Mouse (Mus musculus) heart, embryonic 14.5 days (tissue): ENCODE measurements around the gene Cox6b1. TPM values are rescaled to one million over a fixed set of nuclear protein-coding genes. Genes with fewer than 3 reads are reported as not detected.

Experiments
- ATAC-seq: fragments of 200-750 bp; cut with Nextera tagmentation; 2 replicates; pipeline ENCODE4 v1.8.0; 2017; ENCODE audit warnings: low read depth, moderate TSS enrichment; ENCODE audit not compliant: insufficient number of reproducible peaks, insufficient read depth, low FRiP score
- H3K27ac ChIP-seq, 2 experiments: fragments of 200-500 bp in 1 of 2; fragments of 300-500 bp in 1 of 2; sonication (generic) in 1 of 2; replicated peaks in 1 of 2; 2 replicates each; pipeline ENCODE4 v1.5.1; 2012 to 2014; ENCODE audit warnings: low read depth in 2 of 2, low read length in 2 of 2, control low read depth in 1 of 2, mild to moderate bottlenecking in 1 of 2, mixed read lengths in 1 of 2; ENCODE audit not compliant: control insufficient read depth in 1 of 2, insufficient read depth in 1 of 2
- H3K27me3 ChIP-seq: fragments of 300-500 bp; sonication (generic); 2 replicates; pipeline ENCODE4 v1.6.1; 2014; ENCODE audit warnings: mild to moderate bottlenecking, low read length, control low read depth; ENCODE audit not compliant: control insufficient read depth, insufficient read depth
- H3K36me3 ChIP-seq: fragments of 300-500 bp; sonication (generic); 2 replicates; pipeline ENCODE4 v1.6.1; 2014; ENCODE audit warnings: mild to moderate bottlenecking, control low read depth, low read length, mixed read lengths; ENCODE audit not compliant: control insufficient read depth, insufficient read depth
- H3K4me1 ChIP-seq, 2 experiments: fragments of 200-500 bp in 1 of 2; fragments of 300-500 bp in 1 of 2; sonication (generic) in 1 of 2; 2 replicates each; pipeline ENCODE4 v1.6.1; 2012 to 2014; ENCODE audit warnings: low read length in 2 of 2, control low read depth in 1 of 2, mixed read lengths in 1 of 2; ENCODE audit not compliant: control insufficient read depth in 2 of 2, insufficient read depth in 2 of 2
- H3K4me2 ChIP-seq: fragments of 300-500 bp; sonication (generic); 2 replicates; pipeline ENCODE4 v1.6.1; 2014; ENCODE audit warnings: mild to moderate bottlenecking, low read length
- H3K4me3 ChIP-seq, 2 experiments: fragments of 200-500 bp in 1 of 2; fragments of 300-500 bp in 1 of 2; sonication (generic) in 1 of 2; 2 replicates each; pipeline ENCODE4 v1.5.1; 2012 to 2014; ENCODE audit warnings: low read length in 2 of 2, mild to moderate bottlenecking in 2 of 2, control low read depth in 1 of 2, low read depth in 1 of 2, moderate library complexity in 1 of 2; ENCODE audit not compliant: control insufficient read depth in 1 of 2, insufficient read depth in 1 of 2
- H3K9ac ChIP-seq: fragments of 300-500 bp; sonication (generic); 2 replicates; pipeline ENCODE4 v1.6.1; 2014; ENCODE audit warnings: mild to moderate bottlenecking, low read length
- H3K9me3 ChIP-seq: fragments of 300-500 bp; sonication (generic); 2 replicates; pipeline ENCODE4 v1.6.1; 2016; ENCODE audit warnings: low read length, control low read depth; ENCODE audit not compliant: control insufficient read depth
- WGBS: fragments of 180-500 bp; shearing (Covaris S2); extraction: QIAGEN DNeasy Blood & Tissue Kit; methylation state at CpG from one replicate; pipeline ENCODE4 v1.1.7; 2014; 5-methylcytosine and 5-hydroxymethylcytosine counted together
- polyA plus RNA-seq: library from polyadenylated mRNA; unstranded; fragments of >200 nt; fragmentation: Nextera tagmentation; extraction: Ambion mirVana; gene quantifications from 2 replicates; pipeline ENCODE4 v1.2.1, GENCODE M21; 2014

Cox6b1 gene
- polyA plus RNA-seq = 2,519 and 2,589 TPM in 2 replicates

DNA sequence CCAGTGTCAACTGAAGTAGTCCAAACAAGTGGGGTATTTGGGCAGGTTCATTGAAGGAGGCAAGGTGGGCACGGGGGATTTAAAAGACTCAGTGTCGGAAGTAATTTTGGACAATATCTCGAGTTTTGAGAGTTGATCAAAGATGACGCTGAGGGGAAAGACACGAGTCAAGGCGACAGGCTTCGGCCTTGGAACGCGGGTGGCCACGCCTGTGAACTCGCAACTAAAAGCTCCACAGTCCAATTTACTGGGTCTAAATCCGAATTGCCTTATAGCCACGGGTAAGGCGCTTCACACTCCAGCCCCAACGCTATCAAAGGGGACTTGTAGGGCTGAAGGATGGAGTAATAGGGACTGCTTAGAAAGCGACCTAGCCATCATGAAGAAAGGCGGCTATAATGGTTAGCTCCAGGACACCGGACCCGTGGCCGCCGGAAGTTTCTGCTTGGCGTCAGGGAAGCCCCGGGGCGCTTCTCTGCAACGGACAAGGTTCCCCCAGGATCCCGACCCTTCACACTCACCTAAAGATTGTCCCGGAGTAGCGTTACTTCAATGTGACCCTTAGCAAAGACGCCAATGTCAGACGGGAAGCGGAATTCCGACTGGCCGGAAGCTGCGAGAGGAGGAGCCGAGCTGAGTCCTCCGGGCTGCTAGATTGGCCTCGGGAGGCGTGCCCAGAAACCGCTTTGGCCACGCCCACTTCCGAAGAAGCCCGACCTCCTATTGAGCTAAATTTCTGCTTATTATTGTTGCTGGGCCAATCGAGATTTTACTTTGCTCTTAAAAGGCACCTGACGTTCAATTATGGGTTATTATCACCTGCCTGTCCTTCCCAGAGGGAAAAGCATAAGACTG, at the start of gene Cox6b1:
Cox6b1 (minus strand) TSS at position 622 of the 855 bp plus-strand sequence.
- H3K27ac ChIP-seq = peak within 1 kb of the TSS; percentile 75 to 76
- WGBS = under 1% methylated on average over 44 of the region's 44 CpGs
- H3K9me3 ChIP-seq = no peaks in the 10 kb centered on the region
- H3K36me3 ChIP-seq = peaks cover 38% of the 10 kb centered on the region
- peak within 1 kb of the TSS; percentile 86 for H3K9ac ChIP-seq
- peaks cover 3 to 9% of the 10 kb centered on the region in 2 experiments; a peak in 3 of 4 replicates for H3K4me1 ChIP-seq
- H3K4me2 ChIP-seq = peak within 1 kb of the TSS; percentile 72
- peak; percentile 88 for ATAC-seq
- H3K4me3 ChIP-seq = peak within 1 kb of the TSS; percentile 70 to 91
- H3K27me3 ChIP-seq = no peaks in the 10 kb centered on the region; the same call in 1 of the 2 replicates

DNA sequence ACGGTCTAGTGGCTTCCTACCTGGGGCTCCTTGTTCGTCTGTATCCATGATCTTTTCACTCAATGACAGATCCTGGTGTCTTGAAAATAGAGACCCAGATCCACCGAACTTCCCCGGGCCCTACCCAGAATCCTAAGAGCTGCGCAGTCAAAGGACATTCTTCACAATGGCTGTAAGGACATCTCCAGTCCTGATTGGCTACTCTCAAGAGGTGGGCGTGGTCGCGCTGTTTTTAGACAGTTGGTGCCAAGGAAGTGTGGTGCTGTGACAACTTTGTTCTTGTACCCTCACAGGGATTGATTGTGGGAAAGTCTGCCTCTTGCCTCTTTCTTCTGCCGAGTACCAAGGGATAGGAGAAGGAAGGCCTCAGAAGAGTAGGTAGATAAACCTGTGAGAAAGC, 45.5 kb upstream of the Cox6b1 start, which contains the start of gene Pmis2:
Pmis2 (minus strand) TSS at position 126 of the 400 bp plus-strand sequence.
- Histone ChIP-seq H3K4me3 (no peak within 1 kb of the TSS), H3K9ac (no peak within 1 kb of the TSS), H3K4me2 (no peak within 1 kb of the TSS), H3K4me1 (no peaks in the 10 kb centered on the region), H3K9me3 (no peaks in the 10 kb centered on the region), H3K27me3 (no peaks in the 10 kb centered on the region), H3K36me3 (no peaks in the 10 kb centered on the region), H3K27ac (no peak within 1 kb of the TSS)
- ATAC-seq = no peak
- 55% methylated on average over 9 of the region's 9 CpGs for WGBS

DNA sequence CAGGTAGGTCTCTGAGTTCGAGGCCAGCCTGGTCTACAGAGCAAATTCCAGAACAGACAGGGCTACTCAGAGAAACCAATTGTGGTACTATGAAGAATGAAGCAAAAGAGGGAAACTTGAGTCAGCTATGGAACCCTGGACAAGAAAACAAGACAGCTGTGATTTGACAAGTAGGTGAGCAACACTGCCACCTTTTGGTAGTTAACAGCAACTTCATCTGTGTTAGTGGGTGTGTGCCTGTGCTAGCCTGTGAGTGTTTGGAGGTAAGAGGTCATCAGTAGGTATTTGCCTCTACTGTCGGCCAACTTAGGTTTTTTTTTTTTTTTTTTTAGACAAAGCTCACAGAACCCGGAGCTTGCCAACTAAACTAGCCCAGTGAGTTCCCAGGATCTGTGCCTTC, 43.3 kb upstream of the Cox6b1 start:
- WGBS = 33% methylated on average over 3 of the region's 3 CpGs
- H3K9me3 ChIP-seq = no peaks in the 10 kb centered on the region
- H3K9ac ChIP-seq = no peak overlapping the region
- H3K4me1 ChIP-seq = peaks cover 3 to 10% of the 10 kb centered on the region in 2 experiments; a peak in 3 of 4 replicates
- H3K27ac ChIP-seq = no peak overlapping the region
- no peak for ATAC-seq
- H3K4me3 ChIP-seq = no peak overlapping the region
- no peaks in the 10 kb centered on the region for H3K36me3 ChIP-seq
- H3K4me2 ChIP-seq = no peak overlapping the region
- H3K27me3 ChIP-seq = no peaks in the 10 kb centered on the region

DNA sequence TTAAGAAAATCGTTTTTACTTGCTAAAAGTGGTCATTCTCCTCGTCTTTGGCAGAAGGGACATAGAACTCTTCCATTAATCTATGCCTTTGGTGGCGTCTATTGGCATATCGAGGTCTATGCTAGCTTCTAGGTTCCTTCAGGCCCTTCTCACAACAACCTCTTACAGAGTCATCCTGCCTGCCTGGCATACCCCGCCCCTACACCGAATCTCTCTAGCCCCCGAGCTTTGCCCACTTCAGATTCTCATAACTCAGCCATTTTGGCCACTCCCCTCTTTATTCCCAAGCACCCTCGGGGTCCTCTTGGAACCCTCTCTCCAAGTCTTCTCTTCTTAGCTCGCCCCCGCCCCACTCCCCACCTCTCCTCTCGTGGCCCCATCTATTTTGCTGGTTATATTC, 39.4 kb upstream of the Cox6b1 start:
- peak overlapping the region; percentile 91 for H3K4me2 ChIP-seq
- no peaks in the 10 kb centered on the region for H3K9me3 ChIP-seq
- 7% methylated on average over 11 of the region's 11 CpGs for WGBS
- no peak overlapping the region; a peak in 1 of 4 replicates for H3K27ac ChIP-seq
- ATAC-seq = no peak
- no peaks in the 10 kb centered on the region for H3K27me3 ChIP-seq
- peak overlapping the region; percentile 59 to 82 for H3K4me3 ChIP-seq
- H3K9ac ChIP-seq = peak overlapping the region; percentile 78
- H3K4me1 ChIP-seq = peaks cover 3 to 11% of the 10 kb centered on the region in 2 experiments; a peak in 3 of 4 replicates
- peaks cover 24% of the 10 kb centered on the region for H3K36me3 ChIP-seq

DNA sequence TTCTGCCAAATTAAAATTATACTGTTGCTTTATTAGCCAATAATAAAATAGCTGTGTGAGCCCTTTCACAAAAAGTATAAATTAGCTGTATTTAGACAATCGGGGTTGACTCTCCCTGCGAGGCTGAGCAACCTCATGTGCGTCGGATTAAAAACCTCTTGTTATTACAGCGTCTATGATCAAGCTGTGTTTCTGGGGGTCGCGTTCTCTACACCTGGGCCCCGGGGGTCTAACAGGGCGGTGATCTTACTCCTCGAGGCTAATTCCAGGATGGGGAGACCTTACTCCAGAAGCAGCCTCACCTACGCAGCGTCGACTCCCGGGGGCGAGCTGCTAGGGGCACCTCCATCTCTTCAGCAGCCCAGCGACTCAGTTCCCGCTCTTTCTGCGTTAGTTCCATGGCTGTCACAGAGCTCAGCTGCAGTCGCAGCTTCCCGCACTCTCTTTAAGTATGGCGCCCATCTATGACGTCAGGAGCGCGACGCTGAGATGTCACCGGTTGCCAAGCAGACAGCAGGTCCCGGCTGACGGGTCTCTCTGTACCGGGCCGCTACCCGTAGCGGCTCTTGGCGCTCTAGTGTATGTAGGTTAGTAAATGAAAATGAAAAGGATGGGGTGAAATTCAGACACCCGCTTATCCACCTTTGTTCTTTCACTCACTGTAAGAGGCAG, 38.7 kb upstream of the Cox6b1 start, which contains the start of gene Haus5:
Haus5 (minus strand) TSS at position 466 of the 672 bp plus-strand sequence.
- Histone ChIP-seq H3K27ac (no peak within 1 kb of the TSS; a peak in 1 of 4 replicates), H3K4me2 (peak within 1 kb of the TSS; percentile 91), H3K9me3 (no peaks in the 10 kb centered on the region), H3K27me3 (no peaks in the 10 kb centered on the region), H3K36me3 (peaks cover 30% of the 10 kb centered on the region), H3K4me3 (peak within 1 kb of the TSS; percentile 59 to 82), H3K4me1 (peaks cover 3 to 11% of the 10 kb centered on the region in 2 experiments; a peak in 3 of 4 replicates), H3K9ac (peak within 1 kb of the TSS; percentile 78)
- peak; percentile 81; the same call in 1 of the 2 replicates for ATAC-seq
- 1% methylated on average over 34 of the region's 34 CpGs for WGBS

DNA sequence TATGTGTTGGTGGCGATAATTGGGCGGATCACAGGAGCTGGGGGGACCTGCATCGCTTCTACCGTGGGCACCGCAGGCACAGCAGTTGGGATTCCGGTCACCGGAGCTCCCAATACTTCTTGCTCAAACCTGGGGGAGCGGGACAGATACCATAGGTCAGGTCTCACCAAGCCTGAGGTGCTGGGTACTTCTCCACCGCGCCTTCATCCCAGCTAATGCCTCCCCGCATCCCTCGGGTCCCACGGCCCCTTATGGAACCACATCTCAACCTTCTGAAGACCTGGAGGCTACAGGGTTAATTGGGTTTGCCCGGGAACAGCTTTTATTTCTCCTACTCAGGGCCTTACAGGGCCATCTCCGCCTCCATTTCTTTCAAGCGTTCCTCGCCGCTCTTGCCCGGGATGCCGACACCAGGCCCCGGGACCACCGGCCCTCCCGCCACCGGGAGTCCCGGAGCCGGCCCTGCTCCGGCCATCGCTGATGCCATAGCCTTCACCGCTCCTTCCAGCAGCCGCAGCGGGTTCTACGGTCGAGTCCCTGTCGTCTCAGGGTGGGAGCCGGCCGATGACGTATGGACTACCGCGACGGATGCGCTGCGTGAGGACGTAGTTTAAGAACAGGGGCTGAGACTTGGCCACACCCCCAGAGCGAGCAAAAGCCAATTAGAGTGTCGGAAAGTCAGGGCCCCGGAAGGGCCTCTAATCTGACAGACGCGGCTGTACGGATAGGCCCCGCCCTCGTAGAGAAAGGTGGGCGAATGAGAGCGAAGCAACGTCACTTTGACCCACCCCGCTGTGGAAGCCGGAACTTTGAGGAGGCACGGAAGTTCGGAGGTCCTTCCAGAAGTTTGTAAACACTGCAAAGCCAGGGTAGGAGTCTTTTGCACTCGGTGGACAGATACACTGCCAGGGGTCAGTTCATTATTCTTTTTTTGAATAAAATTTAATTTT, 23.9 kb upstream of the Cox6b1 start, which contains the start of gene Rbm42:
Rbm42 (minus strand) TSS at position 727 of the 950 bp plus-strand sequence.
- ATAC-seq = peak; percentile 99
- H3K27ac ChIP-seq = peak within 1 kb of the TSS; percentile 8 to 70; a peak in 1 of 4 replicates
- H3K4me2 ChIP-seq = peak within 1 kb of the TSS; percentile 96
- H3K9me3 ChIP-seq = no peaks in the 10 kb centered on the region
- H3K4me3 ChIP-seq = peak within 1 kb of the TSS; percentile 88 to 98
- H3K27me3 ChIP-seq = no peaks in the 10 kb centered on the region
- WGBS = 1% methylated on average over 59 of the region's 59 CpGs
- H3K9ac ChIP-seq = peak within 1 kb of the TSS; percentile 96
- peaks cover 0 to 9% of the 10 kb centered on the region in 2 experiments; a peak in 2 of 4 replicates for H3K4me1 ChIP-seq
- H3K36me3 ChIP-seq = peaks cover 62% of the 10 kb centered on the region
